Comparison of ENCODE assay signal across 8 mouse cellular contexts in the genomic region with DNA sequence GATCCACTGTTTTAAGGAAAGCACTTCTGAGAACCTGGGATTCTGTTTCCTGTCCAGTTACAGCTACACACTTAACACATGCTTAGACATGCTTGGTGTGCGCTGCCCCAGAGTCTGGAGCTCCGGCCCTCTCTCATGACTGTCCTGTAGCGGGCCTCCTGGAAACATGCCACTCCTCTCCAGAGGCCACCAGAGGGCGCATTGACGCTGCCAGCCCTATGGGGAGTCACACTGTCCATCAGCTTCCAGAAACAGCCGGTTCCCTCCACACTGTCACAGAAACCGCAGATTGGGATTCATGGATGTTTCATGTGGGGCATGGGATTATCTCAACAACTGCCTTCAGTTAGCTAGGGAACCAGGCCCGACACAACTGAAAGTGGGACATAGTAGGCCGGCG. TPM values are rescaled to one million over a fixed set of nuclear protein-coding genes. Genes with fewer than 3 reads are reported as not detected.
DNase-seq lines count a peak whose midpoint lies in the region; ATAC-seq lines count a peak whose summit lies in the region.

No protein-coding gene starts in this region.

- H3K4me1 ChIP-seq in hindbrain, embryonic 14.5 days (replicated peaks; ENCODE audit: control insufficient read depth, insufficient read depth, low read length), result no peaks in the 10 kb centered on the region

- no peak overlapping the region for H3K9ac ChIP-seq in hindbrain, embryonic 14.5 days

- 31% methylated on average over 10 of the region's 10 CpGs for WGBS in hindbrain, embryonic 14.5 days

- H3K27ac ChIP-seq in hindbrain, embryonic 14.5 days, result no peak overlapping the region

- H3K4me3 ChIP-seq in hindbrain, embryonic 14.5 days (replicated peaks; ENCODE audit: low read length), result no peak overlapping the region

- no peak overlapping the region for H3K4me2 ChIP-seq in hindbrain, embryonic 14.5 days (replicated peaks)

- H3K36me3 ChIP-seq in hindbrain, embryonic 14.5 days (replicated peaks; ENCODE audit: control insufficient read depth, insufficient read depth), result peaks cover 53% of the 10 kb centered on the region

- DNase-seq in NIH3T3 (ENCODE audit: low read depth), result peak; percentile 66
- DNase-seq in cerebellum, adult 8-10 months, result peak; percentile 82
- DNase-seq in frontal cortex, postnatal 10 days (ENCODE audit: low spot score in 2 of 2), result peak; percentile 60 to 78
- peak; percentile 88 for DNase-seq in hindbrain, embryonic 14.5 days (ENCODE audit: low spot score)
- DNase-seq in layer of hippocampus, postnatal 25 days (ENCODE audit: extremely low spot score in 1 of 2, low spot score in 1 of 2), result peak; percentile 73 to 87
- DNase-seq in lung, postnatal 36 days, result peak; percentile 90
- DNase-seq in retina, postnatal 7 days (ENCODE audit: low read depth, low spot score), result peak; percentile 79
- DNase-seq in urinary bladder, adult 2 months (ENCODE audit: low spot score), result peak; percentile 78

- H3K9me3 ChIP-seq in hindbrain, embryonic 14.5 days (ENCODE audit: control insufficient read depth, low read length), result no peaks in the 10 kb centered on the region

- no peaks in the 10 kb centered on the region for H3K27me3 ChIP-seq in hindbrain, embryonic 14.5 days (ENCODE audit: control insufficient read depth, insufficient read depth, low read length)

- 0 out of 2 replicates have a peak, but pooled peaks have one; percentile 62 for ATAC-seq in hindbrain, embryonic 14.5 days (ENCODE audit: low FRiP score)

RNA-seq across cellular contexts. Expression of a gene that starts 57.0 kb away (rescaled TPM):
- 95.2 and 110 TPM in 2 replicates for polyA plus RNA-seq in hindbrain, embryonic 14.5 days (2014; fragmentation: Nextera tagmentation; extraction: Ambion mirVana)
- total RNA-seq in layer of hippocampus, postnatal 25 days (2021), result 10 to 100 TPM; 75.8 to 79.9 TPM
- 65.4 and 80.2 TPM in 2 replicates for polyA plus RNA-seq in urinary bladder, adult 2 months (2012; rRNA removed)
